24 mouse cellular contexts compared by ENCODE assay signal in the genomic region with DNA sequence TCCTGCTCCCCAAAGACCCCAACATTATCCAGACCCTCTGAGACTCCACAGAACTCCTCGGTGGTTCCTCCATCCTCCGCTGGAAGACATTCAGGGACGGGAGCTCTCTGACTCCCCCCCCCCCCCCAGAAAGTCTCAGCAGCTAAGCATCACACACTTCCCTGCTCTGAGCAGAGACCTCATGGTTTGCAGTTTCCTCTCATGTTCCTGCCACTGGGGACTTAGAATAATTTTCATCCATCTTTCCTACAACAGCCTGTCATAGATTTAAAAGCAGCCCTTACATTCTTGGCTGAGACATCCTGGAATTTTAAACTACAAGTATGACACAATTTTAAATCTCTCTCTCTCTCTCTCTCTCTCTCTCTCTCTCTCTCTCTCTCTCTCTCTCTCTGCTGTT.
"Had no signal": no experiment of that assay in that cellular context is flagged by ENCODE, and none has a peak within 500 bp of the region (broad histone marks: within the 10 kb centered on the region; RNA-seq: fewer than 3 reads in every experiment).

No protein-coding gene starts in this region.

- H3K9ac ChIP-seq: limb, embryonic 12.5 days; limb, embryonic 15.5 days; liver, embryonic 14.5 days; liver, postnatal 0 days; midbrain, embryonic 13.5 days; neural tube, embryonic 13.5 days had no signal

- H3K36me3 ChIP-seq: limb, embryonic 12.5 days; limb, embryonic 15.5 days; midbrain, embryonic 10.5 days; midbrain, embryonic 13.5 days; neural tube, embryonic 13.5 days had no signal

- DNase-seq: kidney, adult 2 months; kidney, postnatal 10 days; kidney, postnatal 4 days; layer of hippocampus, postnatal 36 days; left cerebral cortex, postnatal 4 days; liver, postnatal 0 days; lung, postnatal 10 days; lung, postnatal 36 days; retina, postnatal 1 day; right cerebral cortex, postnatal 25 days; spleen, adult 18-20 months; thymus, adult 18-20 months; thymus, postnatal 36 days had no signal

- H3K4me1 ChIP-seq: limb, embryonic 12.5 days; limb, embryonic 15.5 days; megakaryocyte, embryonic 14.5 days; midbrain, embryonic 10.5 days; midbrain, embryonic 13.5 days; neural tube, embryonic 13.5 days had no signal

- H3K27ac ChIP-seq: limb, embryonic 12.5 days; limb, embryonic 15.5 days; liver, embryonic 14.5 days; midbrain, embryonic 10.5 days; midbrain, embryonic 13.5 days; neural tube, embryonic 13.5 days had no signal

- ATAC-seq: inflammation-experienced regulatory T-cells, adult 6 months; liver, postnatal 0 days; midbrain, embryonic 13.5 days; midbrain, embryonic 16.5 days had no signal

- H3K4me2 ChIP-seq: limb, embryonic 12.5 days; limb, embryonic 15.5 days; liver, embryonic 11.5 days; midbrain, embryonic 13.5 days; neural tube, embryonic 13.5 days had no signal

- H3K4me3 ChIP-seq: limb, embryonic 12.5 days; limb, embryonic 15.5 days; megakaryocyte, embryonic 14.5 days; midbrain, embryonic 10.5 days; midbrain, embryonic 13.5 days; myocyte; neural tube, embryonic 13.5 days had no signal

- H3K9me3 ChIP-seq: limb, embryonic 12.5 days; limb, embryonic 15.5 days; megakaryocyte, embryonic 14.5 days; midbrain, embryonic 10.5 days; midbrain, embryonic 13.5 days; neural tube, embryonic 13.5 days had no signal

- H3K27me3 ChIP-seq: limb, embryonic 12.5 days; limb, embryonic 15.5 days; megakaryocyte, embryonic 14.5 days; midbrain, embryonic 13.5 days; neural tube, embryonic 13.5 days had no signal
